Mouse (Mus musculus): ENCODE data around the gene Mc1r. TPM values are rescaled to one million over a fixed set of nuclear protein-coding genes. Genes with fewer than 3 reads are reported as not detected.

The Mc1r gene
- polyA plus RNA-seq, 1 experiment from 2014 or later = not detected

DNA sequence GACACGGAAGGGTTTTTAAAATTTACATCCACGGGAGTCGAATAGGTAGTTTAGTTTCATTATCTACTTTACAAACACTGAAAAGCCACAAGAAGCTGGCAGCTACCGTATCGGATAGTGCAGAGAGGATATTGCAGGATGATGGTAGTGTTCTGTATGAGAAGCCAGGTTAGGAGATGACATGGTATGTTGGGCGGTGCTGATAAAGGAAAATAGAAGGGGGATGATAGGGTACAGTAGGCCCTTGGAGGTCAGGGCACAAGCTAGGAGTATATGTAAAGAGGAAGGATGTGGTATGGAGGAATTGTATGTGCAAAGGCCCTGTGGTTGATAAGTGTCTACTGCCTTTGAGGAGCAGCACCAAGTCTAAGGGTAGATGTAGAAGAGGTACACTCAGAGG lies 47.7 kb downstream of the Mc1r start:
- ATAC-seq (replicated peaks; ENCODE audit: insufficient number of reproducible peaks, insufficient read depth, low FRiP score, low read depth) = no peak

More for the DNA sequence above, 47.7 kb downstream of the Mc1r start:
- H3K27ac ChIP-seq = no peak overlapping the region
- no peak overlapping the region for H3K9ac ChIP-seq
- 92% methylated on average over 6 of the region's 6 CpGs for WGBS
- peaks cover 52% of the 10 kb centered on the region for H3K36me3 ChIP-seq
- H3K4me1 ChIP-seq (replicated peaks) = no peaks in the 10 kb centered on the region
- H3K4me2 ChIP-seq = no peak overlapping the region
- no peaks in the 10 kb centered on the region for H3K27me3 ChIP-seq
- H3K4me3 ChIP-seq = no peak overlapping the region
- no peaks in the 10 kb centered on the region for H3K9me3 ChIP-seq (replicated peaks)

Other genes starting within 250 kb of the Mc1r start
- gene Sult5a1, start 248.8 kb upstream of the Mc1r start, polyA plus RNA-seq (2015; fragmentation: Nextera tagmentation; extraction: Ambion mirVana) = 4.6 and 7.5 TPM in 2 replicates
- 5.9 and 7.1 TPM in 2 replicates for gene Dpep1, start 220.9 kb upstream of the Mc1r start, polyA plus RNA-seq (2015; fragmentation: Nextera tagmentation; extraction: Ambion mirVana)
- gene Chmp1a, start 194.3 kb upstream of the Mc1r start, polyA plus RNA-seq (2015; fragmentation: Nextera tagmentation; extraction: Ambion mirVana) = 89.2 and 106 TPM in 2 replicates
- gene Spata33, start 194.3 kb upstream of the Mc1r start, polyA plus RNA-seq (2015; fragmentation: Nextera tagmentation; extraction: Ambion mirVana) = 3.6 and 4.4 TPM in 2 replicates
- 17.7 and 20.8 TPM in 2 replicates for gene Cdk10, start 182.3 kb upstream of the Mc1r start, polyA plus RNA-seq (2015; fragmentation: Nextera tagmentation; extraction: Ambion mirVana)
- 3.4 and 4.5 TPM in 2 replicates for gene Spata2l, start 170.9 kb upstream of the Mc1r start, polyA plus RNA-seq (2015; fragmentation: Nextera tagmentation; extraction: Ambion mirVana)
- gene Zfp276, start 152.9 kb upstream of the Mc1r start, polyA plus RNA-seq (2015; fragmentation: Nextera tagmentation; extraction: Ambion mirVana) = 13.2 and 18.4 TPM in 2 replicates
- gene Vps9d1, start 152.8 kb upstream of the Mc1r start, polyA plus RNA-seq (2015; fragmentation: Nextera tagmentation; extraction: Ambion mirVana) = 19.2 and 22.7 TPM in 2 replicates
- gene Fanca, start 88.5 kb upstream of the Mc1r start, polyA plus RNA-seq (2015; fragmentation: Nextera tagmentation; extraction: Ambion mirVana) = 14.5 and 17.0 TPM in 2 replicates
- gene Spire2, start 74.4 kb upstream of the Mc1r start, polyA plus RNA-seq (2015; fragmentation: Nextera tagmentation; extraction: Ambion mirVana) = 0.33 and 1.4 TPM in 2 replicates
- 137 and 144 TPM in 2 replicates for gene Tcf25, start 33.4 kb upstream of the Mc1r start, polyA plus RNA-seq (2015; fragmentation: Nextera tagmentation; extraction: Ambion mirVana)
- gene Tubb3, start 4.3 kb downstream of the Mc1r start, polyA plus RNA-seq (2015; fragmentation: Nextera tagmentation; extraction: Ambion mirVana) = 2.1 and 21.6 TPM in 2 replicates
- 25.7 and 33.3 TPM in 2 replicates for gene Def8, start 16.4 kb downstream of the Mc1r start, polyA plus RNA-seq (2015; fragmentation: Nextera tagmentation; extraction: Ambion mirVana)
- gene Afg3l1, start 70.8 kb downstream of the Mc1r start, polyA plus RNA-seq (2015; fragmentation: Nextera tagmentation; extraction: Ambion mirVana) = 40.2 and 41.6 TPM in 2 replicates
- gene Dbndd1, start 108.4 kb downstream of the Mc1r start, polyA plus RNA-seq (2015; fragmentation: Nextera tagmentation; extraction: Ambion mirVana) = 0.73 and 1.4 TPM in 2 replicates
- gene Gas8, start 111.7 kb downstream of the Mc1r start, polyA plus RNA-seq (2015; fragmentation: Nextera tagmentation; extraction: Ambion mirVana) = 12.9 and 14.7 TPM in 2 replicates
- 6.0 and 7.0 TPM in 2 replicates for gene Rhou, start 246.8 kb downstream of the Mc1r start, polyA plus RNA-seq (2015; fragmentation: Nextera tagmentation; extraction: Ambion mirVana)